Mouse (Mus musculus): Measurements from ENCODE around the gene Syne3.

The Syne3 gene

DNA sequence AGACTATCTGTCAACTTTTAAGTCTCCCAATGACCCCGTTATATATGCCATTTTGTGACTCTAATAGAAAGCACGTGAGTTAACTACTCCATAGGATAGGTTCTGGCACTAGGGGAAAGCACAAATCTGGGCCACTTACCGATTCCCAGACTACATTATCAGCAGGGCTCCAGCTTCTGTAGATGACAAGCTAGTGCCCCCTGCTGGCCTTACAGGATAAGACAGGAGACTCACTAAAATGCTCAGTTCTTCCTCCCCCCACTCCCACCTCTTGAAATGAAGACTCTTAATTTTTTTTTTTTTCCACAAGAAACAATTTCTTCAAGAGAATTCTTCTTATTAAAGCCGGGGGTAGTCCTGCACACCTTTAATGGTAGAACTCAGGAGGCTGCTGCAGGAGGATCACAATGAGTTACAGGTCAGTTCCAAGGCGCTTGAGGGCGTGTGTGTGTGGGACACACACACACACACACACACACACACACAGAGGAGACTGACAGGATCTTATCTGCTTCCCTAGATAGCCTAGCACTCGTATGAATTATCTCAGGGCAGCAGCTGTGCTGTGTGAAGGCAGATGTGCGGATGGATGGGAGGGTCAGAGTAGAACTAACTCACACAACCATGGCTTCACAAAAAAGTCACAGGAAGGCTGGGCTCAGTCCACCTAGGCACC is 15.8 kb upstream of the Syne3 start:
- peak; percentile 80 for DNase-seq (ENCODE audit: low spot score)

DNA sequence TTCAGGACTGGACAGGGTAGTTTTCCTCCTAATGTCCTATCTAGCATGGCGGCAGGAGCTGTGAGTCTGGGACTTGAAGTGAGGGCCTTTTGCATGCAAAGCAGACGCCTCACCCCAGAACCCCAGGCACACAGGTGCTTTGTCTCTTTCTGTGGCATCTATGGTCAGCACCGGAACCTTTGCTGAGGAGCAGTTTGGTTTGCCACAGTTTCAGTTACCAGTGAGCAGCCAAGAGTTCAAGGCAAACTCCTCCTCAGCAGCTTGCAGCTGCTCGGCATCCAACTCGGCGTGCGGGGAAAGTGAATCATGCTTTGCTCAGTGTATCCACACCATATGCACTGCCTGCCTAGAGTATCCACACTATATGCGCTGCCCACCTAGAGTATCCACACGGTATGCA is 13.2 kb upstream of the Syne3 start:
- no peak for DNase-seq (ENCODE audit: low spot score)

DNA sequence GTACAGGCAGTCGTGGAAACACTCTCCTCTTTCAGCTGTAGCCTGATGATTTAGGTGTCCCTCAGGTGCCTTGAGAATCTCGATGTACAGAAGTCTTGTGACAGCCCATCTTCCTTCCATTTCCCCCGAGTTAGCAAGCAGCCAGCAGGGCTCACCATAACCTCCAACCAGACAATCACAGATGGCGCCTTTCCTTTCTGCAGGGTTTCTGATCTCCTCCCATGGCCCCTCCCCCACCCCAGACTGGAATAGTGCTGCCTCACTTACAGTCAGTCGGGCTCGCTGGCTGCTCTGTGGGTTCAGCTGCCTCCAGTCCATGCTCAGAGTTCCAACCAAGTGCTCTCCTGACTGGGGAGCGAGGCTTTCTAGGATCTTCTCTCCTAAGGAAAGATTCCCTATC is 12.5 kb upstream of the Syne3 start:
- no peak for DNase-seq (ENCODE audit: low spot score)

DNA sequence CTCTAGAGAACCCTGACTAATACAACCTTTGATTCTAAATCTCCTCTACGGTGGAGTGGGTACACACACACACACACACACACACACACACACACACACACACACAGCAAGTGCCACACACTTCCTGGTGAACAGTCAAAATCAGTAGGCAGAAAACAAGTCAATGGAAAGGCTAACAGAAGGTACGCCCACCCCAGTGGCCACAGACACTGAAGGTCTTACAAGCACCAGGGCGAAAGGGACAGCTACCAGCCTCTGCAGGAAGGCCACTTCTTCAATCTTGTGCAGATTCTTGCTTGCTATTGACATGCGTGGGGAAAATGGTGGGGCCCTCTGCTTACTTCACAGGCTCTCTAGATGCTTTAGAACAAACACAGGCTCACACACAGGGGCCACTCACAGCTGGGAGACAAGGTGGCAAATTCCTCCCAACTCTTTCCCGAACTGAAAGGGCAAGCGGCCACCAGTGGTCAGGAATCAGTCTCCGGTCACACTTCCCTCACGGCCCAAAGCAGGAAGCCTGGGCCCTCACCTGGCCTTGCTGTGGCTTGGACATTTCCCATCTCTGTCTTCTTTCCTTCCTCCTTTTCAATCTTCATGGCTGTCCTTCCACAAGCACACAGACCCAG is 11.9 kb upstream of the Syne3 start:
- no peak for DNase-seq (ENCODE audit: low spot score)

DNA sequence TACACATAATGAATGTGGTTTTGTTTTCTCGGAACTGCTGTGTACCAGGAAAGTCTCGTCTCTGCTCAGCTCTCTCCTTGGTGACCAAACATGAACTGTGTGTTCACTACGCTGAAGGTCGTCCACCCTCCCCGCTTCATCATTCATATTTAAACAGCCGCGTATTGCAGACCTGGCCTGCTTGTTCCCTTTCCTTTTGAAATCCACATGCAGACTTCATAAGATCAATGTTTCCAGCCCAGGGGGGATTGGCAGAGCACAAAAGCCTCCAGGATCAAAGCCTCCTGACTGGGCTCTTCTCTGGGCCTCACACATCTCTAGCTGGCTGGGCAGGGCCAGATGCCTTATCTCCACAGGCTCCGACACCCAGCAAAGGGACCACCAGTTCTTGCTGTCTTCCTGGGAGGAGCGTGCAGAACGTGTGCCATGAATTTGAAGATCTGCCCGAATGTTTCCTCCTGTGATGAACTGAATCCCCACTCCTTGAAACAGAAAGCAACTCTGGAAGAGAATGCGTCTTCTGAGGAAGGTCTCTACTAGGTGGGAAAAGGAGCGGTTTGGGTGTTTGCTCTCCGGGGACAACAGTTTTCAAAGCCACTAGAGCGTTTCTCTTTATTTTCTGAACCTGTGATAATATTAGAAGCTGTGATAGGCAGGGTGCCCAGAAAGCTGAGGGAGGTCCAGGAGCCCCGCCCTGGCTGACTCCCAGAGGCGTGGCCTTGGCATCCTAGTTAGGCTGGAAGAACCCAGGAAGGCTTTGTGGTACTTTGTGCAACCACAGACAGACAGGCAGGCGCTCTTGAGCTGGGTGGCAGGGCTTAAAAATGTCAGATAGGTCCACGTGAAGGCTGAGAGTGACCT is 10.0 kb upstream of the Syne3 start:
- no peak for DNase-seq (ENCODE audit: low spot score)

DNA sequence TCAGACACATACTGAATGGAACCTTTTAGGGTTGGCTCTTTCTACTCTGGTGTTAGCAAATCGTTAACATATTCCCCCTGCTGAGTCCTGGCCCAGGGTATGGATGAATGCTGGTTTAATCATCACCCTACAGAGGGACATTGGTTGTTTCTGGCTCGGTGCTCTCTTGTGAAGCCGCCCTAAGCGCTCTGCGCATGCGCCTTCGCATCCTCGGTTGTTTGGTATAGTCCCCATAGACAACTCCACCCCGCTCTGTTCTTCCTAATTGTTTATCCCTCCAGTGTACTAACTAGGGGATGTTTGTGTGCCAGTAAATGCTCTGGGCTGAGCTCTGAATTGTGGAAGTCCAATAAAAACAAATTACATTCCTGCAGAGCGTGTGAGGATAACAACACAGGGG is 7.0 kb upstream of the Syne3 start:
- DNase-seq (ENCODE audit: low spot score) = no peak

DNA sequence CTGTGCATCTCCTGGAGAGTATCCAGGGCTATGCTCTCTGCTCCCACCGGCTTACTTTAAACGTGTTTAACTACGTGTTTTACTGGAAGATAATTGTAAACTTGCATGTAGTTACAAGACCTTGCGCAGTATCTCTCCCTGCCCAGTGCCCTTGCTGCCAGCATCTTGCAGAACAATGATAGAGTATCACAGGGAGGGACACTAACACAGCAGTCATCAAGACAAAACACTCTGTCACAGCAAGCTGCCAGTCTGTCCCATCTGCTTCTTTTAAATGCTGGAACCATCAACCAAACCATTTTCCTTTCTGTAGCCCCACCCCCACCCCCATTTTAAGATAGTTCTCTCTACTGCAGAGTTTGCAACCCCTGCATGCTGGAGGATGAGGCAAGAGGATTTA is 6.6 kb upstream of the Syne3 start:
- no peak for DNase-seq (ENCODE audit: low spot score)

DNA sequence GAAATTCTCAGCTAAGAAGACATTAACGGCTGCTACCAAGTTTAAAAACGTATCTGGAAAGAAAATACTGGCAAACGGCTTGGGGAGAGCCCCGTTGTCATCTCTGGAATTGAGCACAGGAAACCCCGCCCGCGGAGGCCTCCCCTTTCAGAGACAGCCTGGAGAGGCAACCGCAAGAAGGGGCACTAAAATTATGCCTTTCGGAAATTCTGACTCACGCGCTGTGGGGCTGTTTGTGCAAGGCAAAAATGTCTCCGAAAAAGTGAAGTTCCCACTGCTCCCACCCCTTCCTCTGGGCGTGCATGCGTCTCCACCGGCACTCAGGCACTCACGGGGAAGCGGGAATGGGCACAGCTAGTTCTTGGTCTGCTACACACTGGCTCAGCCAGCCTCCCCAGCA is 3.5 kb upstream of the Syne3 start:
- no peak for DNase-seq (ENCODE audit: low spot score)

DNA sequence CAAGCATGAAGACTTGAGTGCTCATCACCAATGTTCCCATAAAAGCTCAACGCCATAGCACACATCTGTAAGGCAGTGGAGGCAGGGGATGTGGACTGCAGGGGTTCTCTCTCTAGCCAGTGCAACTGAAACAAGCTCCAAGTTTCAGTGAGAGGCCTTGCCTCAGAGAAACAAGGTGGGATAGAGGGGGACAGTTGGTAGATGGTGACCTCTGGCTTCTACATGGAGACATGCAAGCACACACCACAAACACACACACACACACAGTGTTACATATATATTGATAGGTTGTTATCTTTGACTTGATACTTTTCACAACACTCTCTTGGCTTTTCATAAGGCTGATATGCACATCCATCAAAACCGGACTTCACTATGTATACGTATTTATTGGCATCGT is 2.7 kb upstream of the Syne3 start:
- DNase-seq (ENCODE audit: low spot score) = no peak

DNA sequence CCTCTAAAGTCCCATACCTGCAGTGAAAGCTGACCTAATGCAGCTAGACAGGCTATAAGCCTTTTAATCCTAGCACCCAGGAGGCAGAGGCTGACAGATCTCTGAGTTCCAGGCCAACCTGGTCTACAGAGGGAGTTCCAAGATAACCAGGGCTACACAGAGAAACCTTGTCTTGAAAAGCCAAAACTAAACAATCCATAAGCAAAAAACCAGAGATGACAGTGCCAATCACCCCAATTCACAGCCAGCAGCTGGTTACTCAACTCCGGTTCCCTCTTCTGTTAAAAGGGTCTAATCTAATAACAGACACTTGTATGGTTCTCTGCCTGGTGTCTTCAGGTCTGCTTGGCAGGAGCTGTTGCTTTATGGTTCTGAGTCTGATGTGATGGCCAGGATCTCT is 2.0 kb upstream of the Syne3 start:
- DNase-seq (ENCODE audit: low spot score) = no peak

DNA sequence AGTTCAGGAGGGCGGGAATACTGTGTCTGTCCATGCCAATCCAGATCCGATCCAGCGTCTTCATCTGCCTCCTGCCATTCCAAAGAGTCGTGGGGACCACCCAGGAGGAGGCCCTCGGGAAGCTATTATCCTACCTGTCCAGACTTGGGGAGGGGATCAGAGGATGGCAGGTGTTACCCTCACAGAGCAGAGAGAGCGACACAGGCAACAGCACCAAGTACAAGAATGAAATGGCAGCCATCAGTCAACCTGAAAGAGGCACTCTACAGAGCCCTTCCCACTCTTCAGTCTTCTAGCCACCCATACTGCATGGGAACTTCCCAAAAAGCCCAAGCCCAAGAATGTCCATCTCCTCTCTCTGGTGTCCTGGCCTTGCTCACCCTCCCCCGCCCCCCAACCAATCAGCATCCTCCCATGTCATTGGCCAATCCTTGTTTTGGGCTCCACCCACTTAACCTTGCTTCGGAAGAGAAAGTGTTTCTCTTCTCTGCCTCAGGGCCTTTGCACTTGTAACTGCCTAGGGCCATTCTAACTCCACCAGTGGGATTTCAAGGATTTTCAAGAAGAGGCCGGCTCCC is 693 bp upstream of the Syne3 start:
- DNase-seq (ENCODE audit: low spot score) = no peak

DNA sequence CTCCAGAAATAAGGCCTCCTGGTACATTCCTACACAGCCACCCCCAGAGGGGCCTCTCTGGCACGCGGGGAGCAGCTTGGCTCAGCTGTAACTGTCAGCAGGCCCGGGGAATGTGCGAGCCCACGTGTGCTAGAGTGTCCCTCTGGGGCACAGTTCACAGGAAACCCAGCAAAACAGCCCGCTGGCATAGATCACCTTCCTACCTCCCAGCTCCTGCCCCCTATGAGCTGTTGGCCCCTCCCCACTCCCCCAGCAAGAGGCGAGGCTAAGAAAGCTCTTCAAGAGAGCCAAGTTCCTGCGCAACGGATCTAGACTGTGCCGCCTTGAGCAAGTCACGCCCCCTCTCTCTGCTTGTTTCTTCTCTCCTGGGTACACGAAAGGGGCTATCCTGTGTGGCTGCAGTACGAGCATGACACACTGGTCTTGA is 844 bp downstream of the Syne3 start:
- peak; percentile 49 for DNase-seq (ENCODE audit: low spot score)

DNA sequence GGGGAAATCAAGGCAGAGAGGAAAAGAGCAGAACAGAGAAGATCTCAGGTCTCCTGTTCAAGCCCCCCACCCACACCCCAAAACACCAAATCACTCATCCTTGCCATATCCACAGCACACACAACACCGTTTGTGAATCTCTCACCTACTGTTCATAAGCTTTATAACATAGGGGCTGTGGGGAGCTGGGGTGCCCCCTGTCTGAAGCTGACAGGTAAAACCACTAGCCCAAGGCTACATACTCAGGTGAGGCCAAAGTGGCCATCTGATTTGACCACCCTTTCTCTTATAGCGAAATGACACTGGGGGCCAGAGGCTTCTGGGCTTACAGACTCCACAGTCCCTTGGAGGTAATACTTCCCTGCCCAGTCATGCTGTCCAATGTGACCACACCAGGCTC is 1.5 kb downstream of the Syne3 start:
- no peak for DNase-seq (ENCODE audit: low spot score)

DNA sequence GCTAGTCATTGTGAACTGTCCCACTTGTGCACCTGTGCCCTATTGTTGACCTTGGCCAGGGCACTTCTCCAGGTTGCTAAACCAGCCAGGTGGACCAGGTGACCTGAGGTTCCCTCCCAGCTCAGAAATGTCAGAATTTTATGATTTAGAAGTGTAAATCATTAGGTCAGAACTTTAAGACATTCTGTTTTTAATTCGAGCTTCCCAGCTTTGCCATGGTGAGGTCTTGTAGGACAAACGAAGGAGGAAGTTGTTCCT is 4.0 kb downstream of the Syne3 start:
- no peak for DNase-seq (ENCODE audit: low spot score)

DNA sequence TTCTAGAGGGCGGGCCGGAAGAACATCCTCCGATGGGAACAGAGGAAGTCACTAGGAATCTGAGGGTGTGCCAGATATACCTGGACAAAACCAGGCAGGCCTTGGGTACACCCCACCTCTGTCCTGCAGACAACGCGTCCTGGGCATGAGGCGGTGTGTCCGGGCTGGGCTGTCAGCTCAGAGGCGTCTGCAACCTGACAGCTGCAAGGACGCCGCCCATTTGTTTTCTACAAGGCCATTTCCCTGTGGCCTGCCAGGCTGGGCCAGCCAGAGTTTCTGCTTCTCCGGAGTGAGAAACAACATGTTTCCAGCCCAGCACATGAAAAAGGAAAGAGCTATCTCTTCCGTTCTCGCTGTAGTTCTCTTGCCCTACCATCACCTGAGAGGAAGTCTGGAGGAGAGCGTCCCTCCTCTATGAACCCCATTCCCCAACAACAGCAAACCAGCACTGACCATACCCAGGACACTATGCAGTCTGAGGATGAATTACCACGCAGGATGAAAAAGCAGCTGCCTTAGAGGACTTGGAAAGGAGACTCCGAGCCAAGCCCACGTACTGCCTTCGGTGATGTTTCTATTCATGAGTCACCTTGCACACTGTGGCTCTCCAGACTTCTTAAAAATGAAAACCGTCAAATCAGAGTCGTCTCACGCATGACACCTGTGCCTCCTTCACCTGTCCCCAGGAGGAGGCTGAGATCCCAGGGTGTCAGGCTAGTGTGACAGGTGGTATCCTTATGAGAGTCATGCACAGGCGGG is 4.5 kb downstream of the Syne3 start:
- no peak for DNase-seq (ENCODE audit: low spot score)

DNA sequence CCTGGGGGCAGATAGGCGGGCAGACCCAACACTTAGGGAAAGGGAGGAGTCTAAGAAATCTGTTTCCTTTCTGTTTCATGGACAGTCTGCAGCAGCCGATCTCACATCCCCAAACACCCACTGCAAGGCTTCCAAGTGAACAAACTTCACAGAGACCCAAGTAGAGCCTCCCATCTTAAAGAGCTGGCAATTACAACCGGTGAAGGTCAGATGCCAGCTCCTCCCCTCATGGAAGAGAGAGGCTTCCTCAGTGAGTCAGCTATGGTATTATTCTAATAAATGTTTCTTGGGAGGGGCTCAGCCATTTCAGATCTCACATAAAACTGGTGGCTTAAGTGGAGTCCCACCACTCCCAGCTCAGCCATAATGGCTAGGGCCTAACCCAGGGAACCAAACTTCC is 5.9 kb downstream of the Syne3 start:
- DNase-seq (ENCODE audit: low spot score) = no peak

DNA sequence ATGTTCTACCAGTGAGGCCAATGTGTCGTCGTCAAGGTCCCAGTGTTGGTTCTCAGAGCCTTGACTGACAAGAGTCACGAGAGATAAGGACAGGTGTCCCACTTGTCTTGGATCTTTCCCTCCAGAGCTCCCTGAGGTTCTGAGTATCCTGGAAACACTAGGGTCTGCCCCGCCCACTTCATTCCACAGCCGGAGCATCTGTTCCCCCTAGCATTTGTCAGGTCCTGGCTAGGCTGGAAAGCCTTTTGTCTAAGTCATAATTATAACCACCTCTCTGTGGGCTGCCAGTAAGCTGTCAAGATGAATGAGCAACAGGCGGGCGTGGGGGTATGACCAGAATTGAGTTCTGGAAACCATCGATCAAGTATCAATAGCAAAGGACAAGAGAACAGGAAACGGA is 6.5 kb downstream of the Syne3 start:
- DNase-seq (ENCODE audit: low spot score) = peak; percentile 18

DNA sequence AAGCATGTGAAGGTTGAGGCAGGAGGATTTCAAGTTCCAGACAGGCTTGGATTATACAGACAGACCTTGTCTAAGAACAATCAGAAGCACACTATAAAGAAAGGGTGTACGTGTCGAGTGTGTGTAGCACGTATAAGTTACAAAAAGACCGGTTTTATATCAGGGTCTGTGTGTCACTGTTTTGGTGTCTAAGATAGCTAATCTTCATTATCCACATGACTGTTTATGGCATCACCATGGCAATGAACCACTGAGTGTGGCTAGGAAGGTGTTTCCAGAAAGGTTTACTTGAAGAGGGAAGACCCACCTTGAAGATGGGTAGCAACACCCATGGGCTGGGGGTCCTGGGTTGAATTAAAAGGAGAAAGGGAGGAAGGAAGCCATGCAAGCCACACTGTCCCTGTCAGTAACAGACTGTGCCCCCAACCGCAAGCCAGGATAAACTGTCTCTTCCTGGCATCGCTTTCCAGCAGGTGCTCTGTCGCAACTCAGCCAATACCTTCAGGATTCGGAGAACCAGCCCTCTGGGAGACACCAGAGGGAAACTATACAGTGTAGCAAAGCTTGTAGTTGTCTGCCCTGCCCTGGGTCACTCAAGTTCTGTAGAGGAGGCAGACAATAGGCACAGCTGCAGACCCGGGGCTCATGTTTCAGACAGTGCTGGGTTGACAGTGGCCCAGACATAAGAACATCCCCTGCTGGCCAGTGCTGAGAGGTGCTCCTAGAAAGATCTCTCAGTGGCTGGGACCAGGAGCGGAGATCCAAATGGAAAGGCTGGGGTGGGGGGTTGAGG is 7.1 kb downstream of the Syne3 start:
- peak; percentile 70 for DNase-seq (ENCODE audit: low spot score)

DNA sequence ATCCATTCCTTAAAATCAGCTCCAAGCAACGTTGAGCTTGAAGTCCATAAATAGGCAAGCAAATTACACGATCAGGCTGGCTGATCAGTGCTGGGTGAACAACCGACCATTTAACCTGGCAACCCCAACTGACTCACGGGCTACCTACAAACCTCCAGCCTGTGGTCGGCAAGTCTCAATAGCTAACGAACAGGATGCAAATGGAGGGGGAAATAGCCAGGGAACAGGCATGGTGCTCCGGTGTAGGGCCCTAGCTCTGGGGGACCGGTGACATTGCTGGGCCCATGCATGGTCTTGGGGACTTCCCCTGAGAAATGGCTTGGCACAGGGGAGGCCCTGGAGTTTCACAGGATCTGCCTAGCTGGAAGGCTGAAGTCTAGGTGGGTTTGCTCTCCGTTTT is 8.3 kb downstream of the Syne3 start:
- DNase-seq (ENCODE audit: low spot score) = no peak

DNA sequence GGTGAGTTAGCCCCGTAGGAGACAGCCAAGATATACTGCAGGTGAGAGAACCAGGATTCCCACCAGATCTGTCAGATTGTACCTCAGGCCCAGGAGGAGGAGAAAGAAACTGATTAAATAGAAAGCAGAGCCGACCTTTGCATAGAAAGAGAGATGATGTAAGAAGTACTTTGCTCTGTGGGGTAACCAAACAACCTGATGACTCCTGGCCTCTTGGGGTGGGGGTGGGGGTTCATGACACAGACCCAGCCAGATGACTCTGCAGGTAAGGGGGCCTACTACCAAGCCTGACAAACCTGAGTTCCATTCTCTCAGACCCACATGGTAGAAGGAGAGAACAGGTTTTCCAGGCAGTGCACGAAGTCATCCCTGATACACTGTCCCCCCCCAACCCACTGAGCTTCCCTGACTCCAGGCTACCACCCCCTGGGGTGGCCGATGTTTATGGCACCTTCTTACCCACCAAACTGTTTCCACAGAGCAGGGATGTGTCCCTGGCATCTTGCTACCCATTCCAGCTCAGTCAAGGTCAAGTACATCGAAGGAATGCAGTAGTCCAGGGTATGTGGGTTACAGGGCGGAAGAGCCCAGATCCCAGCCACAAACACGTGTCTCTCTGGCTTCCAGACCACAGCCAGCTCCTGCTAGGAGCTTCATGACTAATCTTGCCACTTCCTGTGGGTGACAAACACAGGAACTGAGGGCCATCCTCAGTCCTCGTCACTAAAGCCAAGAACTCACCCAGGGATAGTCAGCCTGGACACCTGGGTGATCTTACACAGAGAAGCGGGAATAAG is 8.9 kb downstream of the Syne3 start:
- no peak for DNase-seq (ENCODE audit: low spot score)

DNA sequence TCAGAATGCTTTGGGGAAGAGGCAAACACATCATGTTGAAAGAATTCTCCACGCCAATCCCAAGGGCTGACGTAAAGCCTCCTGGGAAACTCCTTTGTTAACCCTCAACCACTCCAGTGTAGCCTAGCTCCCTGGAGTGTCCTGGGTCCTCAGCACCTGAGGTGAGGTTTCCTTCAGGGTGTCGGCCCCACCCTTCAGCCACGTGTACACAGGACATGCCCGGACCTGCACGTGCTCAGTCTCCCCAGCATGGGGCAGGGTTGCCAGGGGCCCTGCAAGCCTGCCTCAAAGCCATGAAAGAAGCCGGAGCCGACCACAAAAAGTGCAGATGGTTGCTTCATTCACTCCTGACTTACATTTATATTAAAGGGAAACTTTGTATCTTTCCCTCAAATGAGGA is 10.4 kb downstream of the Syne3 start:
- no peak for DNase-seq (ENCODE audit: low spot score)
